Mouse (Mus musculus): ENCODE measurements around the gene Tsc22d3. TPM values are rescaled to one million over a fixed set of nuclear protein-coding genes. Genes with fewer than 3 reads are reported as not detected.
A peak's percentile ranks its signal among the peaks of the same experiment; 100 is the strongest.
"Not testable (repeated sequence)": the region's sequence is repeated elsewhere in the genome, so short reads cannot be mapped to it uniquely, and the experiment has no call there.

The Tsc22d3 gene
- polyA plus RNA-seq, 1 experiment from 2014 or later: 108 TPM

DNA sequence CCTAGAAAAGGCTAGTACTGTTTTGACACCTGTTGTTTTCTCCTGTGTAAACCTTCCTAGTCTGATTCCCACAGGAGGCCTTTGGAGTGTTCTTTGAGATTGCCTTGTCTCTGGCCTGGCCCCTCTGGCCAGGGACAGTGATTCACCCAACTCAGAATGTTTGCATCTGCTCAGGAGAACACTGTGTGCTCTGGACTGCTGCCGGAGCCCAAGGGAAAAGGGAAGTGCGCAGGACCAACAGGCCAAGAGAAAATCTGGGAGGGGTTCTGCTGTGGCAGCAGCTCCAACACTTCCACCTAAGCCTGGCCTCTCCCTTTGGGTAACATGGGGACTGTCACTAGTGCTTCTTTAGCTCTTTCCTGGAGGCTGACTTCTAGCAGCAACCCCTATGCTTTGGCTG lies 87.1 kb downstream of the Tsc22d3 start:
- ATAC-seq (ENCODE audit: low read depth) (no peak), DNase-seq (ENCODE audit: low spot score) (no peak)
- H3K9me3 ChIP-seq (ENCODE audit: control insufficient read depth, low read length): no peaks in the 10 kb centered on the region
- H3K27ac ChIP-seq (replicated peaks; ENCODE audit: low read depth, low read length): no peak overlapping the region
- H3K27me3 ChIP-seq (replicated peaks; ENCODE audit: control insufficient read depth, insufficient read depth, low read length): peaks cover 20% of the 10 kb centered on the region; the same call in 1 of the 2 replicates
- H3K36me3 ChIP-seq (ENCODE audit: control insufficient read depth, insufficient read depth, low read length): no peaks in the 10 kb centered on the region
- no peak overlapping the region for H3K9ac ChIP-seq (ENCODE audit: low read depth, low read length)
- no peak overlapping the region for H3K4me3 ChIP-seq (ENCODE audit: low read depth, low read length)
- H3K4me1 ChIP-seq (ENCODE audit: control insufficient read depth, insufficient read depth, low read length): peaks cover 11% of the 10 kb centered on the region
- H3K4me2 ChIP-seq (ENCODE audit: low read depth, low read length): no peak overlapping the region
- 85% methylated on average over 2 of the region's 2 CpGs for WGBS

DNA sequence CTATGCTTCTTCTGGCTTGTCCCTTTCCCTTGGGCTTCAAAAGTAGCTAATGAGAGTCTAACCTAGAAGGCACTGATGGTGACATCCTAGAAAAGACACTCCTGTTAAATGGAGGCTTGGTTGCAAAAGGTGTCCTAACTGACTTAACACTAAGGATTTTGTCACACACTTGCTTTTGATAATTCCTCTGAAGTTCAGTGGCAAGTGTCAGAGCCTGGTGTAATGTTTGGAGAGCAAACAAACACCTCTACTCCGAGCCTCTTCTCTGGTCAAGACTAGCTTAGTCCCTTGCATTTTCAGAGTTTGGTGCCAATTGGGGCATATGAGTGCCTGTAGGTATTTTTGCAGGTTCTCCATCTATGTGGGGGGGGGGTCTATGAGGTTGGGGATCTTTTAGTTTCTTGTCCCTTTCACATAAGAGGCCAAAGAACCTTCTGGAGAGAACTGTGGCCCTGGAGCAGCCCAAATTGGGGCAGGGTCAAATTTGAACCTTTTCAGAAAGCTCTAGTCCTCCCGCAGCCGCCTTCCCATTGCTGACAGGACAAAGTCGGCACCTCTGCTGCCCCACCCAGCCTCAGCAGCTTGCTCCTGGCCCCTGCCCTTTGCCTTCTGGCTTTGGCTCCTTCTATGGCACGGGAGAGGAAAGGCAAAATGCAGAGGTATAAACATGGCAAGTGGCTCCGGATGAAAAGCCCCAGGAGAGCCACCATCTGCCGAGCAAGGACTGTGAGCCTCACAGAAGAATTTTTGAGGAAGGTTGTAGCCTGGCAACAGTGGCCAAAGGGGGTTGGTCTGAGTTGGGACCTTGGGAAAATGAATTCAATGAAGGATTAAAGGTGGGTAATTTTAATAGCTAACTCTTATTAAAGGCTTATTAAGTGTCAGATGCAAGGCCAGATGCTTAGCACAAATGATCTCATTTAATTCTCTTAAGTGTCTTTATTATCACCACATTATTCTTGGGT lies 88.5 kb downstream of the Tsc22d3 start:
- no peak for DNase-seq (ENCODE audit: low spot score)
- Histone ChIP-seq H3K36me3 (ENCODE audit: control insufficient read depth, insufficient read depth, low read length) (no peaks in the 10 kb centered on the region), H3K9me3 (ENCODE audit: control insufficient read depth, low read length) (no peaks in the 10 kb centered on the region), H3K4me1 (ENCODE audit: control insufficient read depth, insufficient read depth, low read length) (peaks cover 11% of the 10 kb centered on the region), H3K4me2 (ENCODE audit: low read depth, low read length) (peak overlapping the region; percentile 47; the same call in 1 of the 2 replicates), H3K27me3 (replicated peaks; ENCODE audit: control insufficient read depth, insufficient read depth, low read length) (peaks cover 19% of the 10 kb centered on the region), H3K9ac (ENCODE audit: low read depth, low read length) (no peak overlapping the region), H3K27ac (replicated peaks; ENCODE audit: low read depth, low read length) (peak overlapping the region; percentile 65; the same call in 1 of the 2 replicates), H3K4me3 (ENCODE audit: low read depth, low read length) (no peak overlapping the region)
- 43% methylated on average over 5 of the region's 7 CpGs for WGBS
- no peak for ATAC-seq (ENCODE audit: low read depth)

- ATAC-seq (ENCODE audit: low read depth) (peak; percentile 82), DNase-seq (ENCODE audit: low spot score) (peak; percentile 57)
- Histone ChIP-seq H3K27ac (replicated peaks; ENCODE audit: low read depth, low read length) (peak overlapping the region; percentile 65), H3K9ac (ENCODE audit: low read depth, low read length) (peak overlapping the region; percentile 53), H3K27me3 (replicated peaks; ENCODE audit: control insufficient read depth, insufficient read depth, low read length) (peaks cover 18% of the 10 kb centered on the region), H3K4me1 (ENCODE audit: control insufficient read depth, insufficient read depth, low read length) (peaks cover 11% of the 10 kb centered on the region), H3K4me3 (ENCODE audit: low read depth, low read length) (peak overlapping the region; percentile 13), H3K9me3 (ENCODE audit: control insufficient read depth, low read length) (no peaks in the 10 kb centered on the region), H3K36me3 (ENCODE audit: control insufficient read depth, insufficient read depth, low read length) (no peaks in the 10 kb centered on the region), H3K4me2 (ENCODE audit: low read depth, low read length) (peak overlapping the region; percentile 47)
- 31% methylated on average over 24 of the region's 24 CpGs for WGBS
Measured at GRCm38 (mm10) chrX:140510696-140511429, 89.6 kb downstream of the Tsc22d3 start.

GRCm38 (mm10) chrX:140509817-140510216 lies 90.6 kb downstream of the Tsc22d3 start:
- no peak for DNase-seq (ENCODE audit: low spot score)
- Histone ChIP-seq H3K4me1 (ENCODE audit: control insufficient read depth, insufficient read depth, low read length) (peaks cover 11% of the 10 kb centered on the region), H3K4me2 (ENCODE audit: low read depth, low read length) (no peak overlapping the region), H3K36me3 (ENCODE audit: control insufficient read depth, insufficient read depth, low read length) (no peaks in the 10 kb centered on the region), H3K9me3 (ENCODE audit: control insufficient read depth, low read length) (no peaks in the 10 kb centered on the region), H3K27ac (replicated peaks; ENCODE audit: low read depth, low read length) (peak overlapping the region; percentile 65; the same call in 1 of the 2 replicates), H3K27me3 (replicated peaks; ENCODE audit: control insufficient read depth, insufficient read depth, low read length) (peaks cover 16% of the 10 kb centered on the region), H3K4me3 (ENCODE audit: low read depth, low read length) (no peak overlapping the region), H3K9ac (ENCODE audit: low read depth, low read length) (no peak overlapping the region)
- WGBS: 51% methylated on average over 6 of the region's 6 CpGs
- no peak for ATAC-seq (ENCODE audit: low read depth)

DNA sequence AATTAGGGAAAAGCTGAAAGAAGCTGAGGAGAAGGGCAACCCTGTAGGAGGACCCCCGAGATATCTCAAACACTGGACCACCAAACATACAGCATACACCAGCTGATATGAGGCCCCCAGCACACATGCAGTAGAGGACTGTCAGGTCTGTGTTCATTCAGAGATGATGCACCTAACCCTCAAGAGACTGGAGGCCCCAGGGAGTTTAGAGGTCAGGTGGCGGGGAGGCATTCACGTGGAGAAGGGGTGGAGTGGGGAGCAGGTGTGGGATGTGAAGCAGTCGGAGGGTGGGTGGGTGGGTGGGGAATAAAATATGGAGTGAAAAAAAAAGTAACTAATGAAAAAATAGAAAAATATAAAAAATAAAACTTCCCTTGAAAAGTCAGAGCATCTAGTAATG lies 91.7 kb downstream of the Tsc22d3 start:
- 69% methylated on average over 4 of the region's 4 CpGs for WGBS

DNA sequence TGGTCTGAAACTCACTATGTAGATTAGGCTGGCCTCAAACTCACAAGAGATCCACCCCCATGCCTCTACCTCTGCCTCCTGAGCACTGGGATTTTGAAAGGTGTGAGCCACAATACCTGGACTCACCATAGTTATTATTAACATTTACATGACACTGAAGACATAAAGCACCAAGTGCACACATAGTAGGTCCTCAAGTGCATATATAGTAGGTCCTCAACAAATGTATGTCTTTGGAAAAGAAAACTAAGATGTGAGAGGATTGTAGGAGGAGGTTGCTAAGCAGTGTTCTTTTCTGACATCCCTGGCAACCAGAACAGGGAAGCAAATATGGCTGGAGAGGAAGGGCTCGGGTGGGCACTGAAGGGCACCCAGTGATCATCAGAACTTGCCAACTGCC lies 93.1 kb downstream of the Tsc22d3 start:
- ATAC-seq (ENCODE audit: low read depth) (no peak), DNase-seq (ENCODE audit: low spot score) (no peak)
- Histone ChIP-seq H3K4me2 (ENCODE audit: low read depth, low read length) (no peak overlapping the region), H3K9me3 (ENCODE audit: control insufficient read depth, low read length) (no peaks in the 10 kb centered on the region), H3K27me3 (replicated peaks; ENCODE audit: control insufficient read depth, insufficient read depth, low read length) (peaks cover 16% of the 10 kb centered on the region), H3K9ac (ENCODE audit: low read depth, low read length) (no peak overlapping the region), H3K4me1 (ENCODE audit: control insufficient read depth, insufficient read depth, low read length) (peaks cover 11% of the 10 kb centered on the region), H3K27ac (replicated peaks; ENCODE audit: low read depth, low read length) (no peak overlapping the region), H3K4me3 (ENCODE audit: low read depth, low read length) (no peak overlapping the region), H3K36me3 (ENCODE audit: control insufficient read depth, insufficient read depth, low read length) (no peaks in the 10 kb centered on the region)
- WGBS: 77% methylated on average over 1 of the region's 1 CpGs

More for the DNA sequence above, 91.7 kb downstream of the Tsc22d3 start:
- H3K4me1 ChIP-seq (ENCODE audit: control insufficient read depth, insufficient read depth, low read length): peaks cover 11% of the 10 kb centered on the region
- not testable (repeated sequence) for H3K9me3 ChIP-seq (ENCODE audit: control insufficient read depth, low read length); H3K9ac ChIP-seq (ENCODE audit: low read depth, low read length); DNase-seq (ENCODE audit: low spot score); H3K4me3 ChIP-seq (ENCODE audit: low read depth, low read length); H3K36me3 ChIP-seq (ENCODE audit: control insufficient read depth, insufficient read depth, low read length); H3K4me2 ChIP-seq (ENCODE audit: low read depth, low read length); H3K27ac ChIP-seq (replicated peaks; ENCODE audit: low read depth, low read length); ATAC-seq (ENCODE audit: low read depth)
- peaks cover 16% of the 10 kb centered on the region for H3K27me3 ChIP-seq (replicated peaks; ENCODE audit: control insufficient read depth, insufficient read depth, low read length)

- Histone ChIP-seq H3K36me3 (ENCODE audit: control insufficient read depth, insufficient read depth, low read length) (no peaks in the 10 kb centered on the region), H3K9me3 (ENCODE audit: control insufficient read depth, low read length) (no peaks in the 10 kb centered on the region), H3K4me2 (ENCODE audit: low read depth, low read length) (no peak overlapping the region), H3K9ac (ENCODE audit: low read depth, low read length) (no peak overlapping the region), H3K27me3 (replicated peaks; ENCODE audit: control insufficient read depth, insufficient read depth, low read length) (peaks cover 9% of the 10 kb centered on the region), H3K4me3 (ENCODE audit: low read depth, low read length) (no peak overlapping the region), H3K4me1 (ENCODE audit: control insufficient read depth, insufficient read depth, low read length) (peaks cover 6% of the 10 kb centered on the region), H3K27ac (replicated peaks; ENCODE audit: low read depth, low read length) (no peak overlapping the region; the same call in 1 of the 2 replicates)
- 72% methylated on average over 6 of the region's 6 CpGs for WGBS
- no peak for DNase-seq (ENCODE audit: low spot score)
- ATAC-seq (ENCODE audit: low read depth): no peak
Measured at GRCm38 (mm10) chrX:140506436-140507180, 93.9 kb downstream of the Tsc22d3 start.
